Mouse (Mus musculus) MEL (cell line): ENCODE data around the gene Nyap1. TPM values are rescaled to one million over a fixed set of nuclear protein-coding genes. Genes with fewer than 3 reads are reported as not detected.

Experiments
- DNase-seq: peaks from one replicate; pipeline ENCODE4 v3.0.0; 2011; ENCODE audit warnings: low read depth, low spot score
- H3K27ac ChIP-seq: 2 replicates; pipeline ENCODE4 v1.5.1; 2012; ENCODE audit warnings: low read depth, mild to moderate bottlenecking, control low read depth, low read length, moderate library complexity; ENCODE audit not compliant: control insufficient read depth
- H3K27me3 ChIP-seq, 2 experiments: fragments of 150-350 bp in 1 of 2; sonication (generic) in 1 of 2; 2 replicates each; pipeline ENCODE4 v1.6.1; 2012; ENCODE audit warnings: low read length in 2 of 2, mild to moderate bottlenecking in 2 of 2, improper control_type of control experiment in 1 of 2, moderate library complexity in 1 of 2; ENCODE audit not compliant: insufficient read depth in 2 of 2, control insufficient read depth in 1 of 2
- H3K36me3 ChIP-seq, 2 experiments: 2 replicates each; pipeline ENCODE4 v1.6.1; 2012 to 2014; ENCODE audit warnings: low read length in 2 of 2, improper control_type of control experiment in 1 of 2, inconsistent platforms in 1 of 2, mild to moderate bottlenecking in 1 of 2; ENCODE audit not compliant: insufficient read depth in 2 of 2, control insufficient read depth in 1 of 2
- H3K4me1 ChIP-seq, 2 experiments: fragments of 150-350 bp in 1 of 2; sonication (generic) in 1 of 2; 2 replicates each; pipeline ENCODE4 v1.6.1; 2012; ENCODE audit warnings: low read length in 2 of 2, improper control_type of control experiment in 1 of 2, mild to moderate bottlenecking in 1 of 2; ENCODE audit not compliant: insufficient read depth in 2 of 2, control insufficient read depth in 1 of 2
- H3K4me3 ChIP-seq, 2 experiments: fragments of 150-350 bp in 1 of 2; sonication (generic) in 1 of 2; 2 replicates each; pipeline ENCODE4 v1.5.1; 2012; ENCODE audit warnings: low read depth in 2 of 2, low read length in 2 of 2, mild to moderate bottlenecking in 2 of 2, moderate library complexity in 2 of 2, control low read depth in 1 of 2, improper control_type of control experiment in 1 of 2; ENCODE audit not compliant: control insufficient read depth in 1 of 2, insufficient read depth in 1 of 2
- H3K79me2 ChIP-seq: 2 replicates; pipeline ENCODE4 v1.6.1; 2012; ENCODE audit warnings: mild to moderate bottlenecking, low read length, moderate library complexity; ENCODE audit not compliant: control insufficient read depth, poor library complexity, insufficient read depth
- H3K9ac ChIP-seq: 2 replicates; pipeline ENCODE4 v1.6.1; 2012; ENCODE audit warnings: low read depth, mild to moderate bottlenecking, control low read depth, low read length, moderate library complexity; ENCODE audit not compliant: control insufficient read depth, poor library complexity, severe bottlenecking
- H3K9me3 ChIP-seq: fragments of 150-350 bp; sonication (generic); replicated peaks from 2 replicates; pipeline ENCODE4 v1.6.1; 2012; ENCODE audit warnings: mild to moderate bottlenecking, low read length, improper control_type of control experiment, moderate library complexity; ENCODE audit not compliant: insufficient read depth
- BHLHE40 ChIP-seq: IDR thresholded peaks from 2 replicates; pipeline ENCODE4 v1.6.1; 2012; ENCODE audit warnings: low read depth, mild to moderate bottlenecking, inconsistent platforms, low read length, improper control_type of control experiment, borderline replicate concordance
- CHD1 ChIP-seq: IDR thresholded peaks from 2 replicates; pipeline ENCODE4 v1.6.1; 2012; ENCODE audit warnings: low read depth, mild to moderate bottlenecking, inconsistent platforms, low read length, improper control_type of control experiment
- CHD2 ChIP-seq: IDR thresholded peaks from 2 replicates; pipeline ENCODE4 v1.6.1; 2011; ENCODE audit warnings: low read length, improper control_type of control experiment
- CTCF ChIP-seq, 3 experiments: IDR thresholded peaks in 2 of 3; conservative IDR thresholded peaks in 1 of 3; 2 replicates each; pipeline ENCODE4 v1.5.1; 2011 to 2012; ENCODE audit warnings: low read length in 3 of 3, low read depth in 2 of 3, mild to moderate bottlenecking in 2 of 3, improper control_type of control experiment in 1 of 3, inconsistent platforms in 1 of 3, mixed read lengths in 1 of 3, moderate library complexity in 1 of 3; ENCODE audit not compliant: control insufficient read depth in 1 of 3, insufficient read depth in 1 of 3, poor library complexity in 1 of 3, severe bottlenecking in 1 of 3
- ELF1 ChIP-seq: IDR thresholded peaks from 2 replicates; pipeline ENCODE4 v1.6.1; 2014; ENCODE audit warnings: low read depth, mild to moderate bottlenecking, inconsistent platforms, low read length, improper control_type of control experiment, moderate library complexity
- EP300 ChIP-seq, 2 experiments: IDR thresholded peaks; 2 replicates each; pipeline ENCODE4 v1.6.1; 2011; ENCODE audit warnings: improper control_type of control experiment in 2 of 2, low read length in 2 of 2, low read depth in 1 of 2, mild to moderate bottlenecking in 1 of 2
- ETS1 ChIP-seq: IDR thresholded peaks from 2 replicates; pipeline ENCODE4 v1.6.1; 2012; ENCODE audit warnings: low read depth, mild to moderate bottlenecking, inconsistent platforms, low read length, improper control_type of control experiment, moderate library complexity
- GATA1 ChIP-seq: IDR thresholded peaks from 2 replicates; pipeline ENCODE4 v1.6.1; 2011; ENCODE audit warnings: low read depth, low read length, improper control_type of control experiment
- HCFC1 ChIP-seq: IDR thresholded peaks from 2 replicates; pipeline ENCODE4 v1.6.1; 2012; ENCODE audit warnings: low read depth, mild to moderate bottlenecking, inconsistent platforms, low read length, improper control_type of control experiment, moderate library complexity
- KAT2A ChIP-seq: conservative IDR thresholded peaks from 2 replicates; pipeline ENCODE4 v1.6.1; 2012; ENCODE audit warnings: low read depth, low read length, improper control_type of control experiment, inconsistent platforms
- MAFK ChIP-seq: IDR thresholded peaks from 2 replicates; pipeline ENCODE4 v1.6.1; 2011; ENCODE audit warnings: low read depth, mild to moderate bottlenecking, low read length, improper control_type of control experiment, borderline replicate concordance
- MAX ChIP-seq: IDR thresholded peaks from 2 replicates; pipeline ENCODE4 v1.6.1; 2011; ENCODE audit warnings: low read length, improper control_type of control experiment
- MAZ ChIP-seq: IDR thresholded peaks from 2 replicates; pipeline ENCODE4 v1.6.1; 2012; ENCODE audit warnings: low read depth, mild to moderate bottlenecking, inconsistent platforms, low read length, improper control_type of control experiment
- MEF2A ChIP-seq: IDR thresholded peaks from 2 replicates; pipeline ENCODE4 v1.6.1; 2014; ENCODE audit warnings: low read depth, mild to moderate bottlenecking, inconsistent platforms, low read length, improper control_type of control experiment; ENCODE audit not compliant: poor library complexity, insufficient replicate concordance, severe bottlenecking; ENCODE audit errors: extremely low read depth
- MXI1 ChIP-seq: IDR thresholded peaks from 2 replicates; pipeline ENCODE4 v1.6.1; 2011; ENCODE audit warnings: mild to moderate bottlenecking, low read depth, low read length, improper control_type of control experiment
- MYB ChIP-seq: IDR thresholded peaks from 2 replicates; pipeline ENCODE4 v1.6.1; 2011; ENCODE audit warnings: mild to moderate bottlenecking, low read depth, low read length, improper control_type of control experiment
- MYC ChIP-seq: IDR thresholded peaks from 2 replicates; pipeline ENCODE4 v1.6.1; 2011; ENCODE audit warnings: low read depth, mild to moderate bottlenecking, low read length, improper control_type of control experiment, moderate library complexity
- NELFE ChIP-seq: IDR thresholded peaks from 2 replicates; pipeline ENCODE4 v1.6.1; 2011; ENCODE audit warnings: low read depth, low read length, improper control_type of control experiment
- NRF1 ChIP-seq: IDR thresholded peaks from 2 replicates; pipeline ENCODE4 v1.6.1; 2014; ENCODE audit warnings: low read depth, mild to moderate bottlenecking, inconsistent platforms, low read length, improper control_type of control experiment, moderate library complexity; ENCODE audit not compliant: poor library complexity, insufficient read depth, severe bottlenecking
- POLR2A ChIP-seq, 2 experiments: IDR thresholded peaks; 2 replicates each; pipeline ENCODE4 v1.6.1; 2011 to 2012; ENCODE audit warnings: low read length in 2 of 2, mild to moderate bottlenecking in 2 of 2, control low read depth in 1 of 2, improper control_type of control experiment in 1 of 2, low read depth in 1 of 2, moderate library complexity in 1 of 2; ENCODE audit not compliant: control insufficient read depth in 1 of 2, insufficient read depth in 1 of 2, poor library complexity in 1 of 2
- POLR2AphosphoS2 ChIP-seq: IDR thresholded peaks from 2 replicates; pipeline ENCODE4 v1.6.1; 2011; ENCODE audit warnings: low read length, improper control_type of control experiment
- RAD21 ChIP-seq: IDR thresholded peaks from 2 replicates; pipeline ENCODE4 v1.6.1; 2011; ENCODE audit warnings: mild to moderate bottlenecking, low read depth, low read length, improper control_type of control experiment
- RCOR1 ChIP-seq: IDR thresholded peaks from 2 replicates; pipeline ENCODE4 v1.6.1; 2012; ENCODE audit warnings: low read depth, mild to moderate bottlenecking, inconsistent platforms, low read length, improper control_type of control experiment
- SIN3A ChIP-seq: IDR thresholded peaks from 2 replicates; pipeline ENCODE4 v1.6.1; 2012; ENCODE audit warnings: low read length, improper control_type of control experiment, inconsistent platforms
- SMC3 ChIP-seq: IDR thresholded peaks from 2 replicates; pipeline ENCODE4 v1.6.1; 2011; ENCODE audit warnings: low read depth, low read length, improper control_type of control experiment
- TAL1 ChIP-seq: IDR thresholded peaks from 2 replicates; pipeline ENCODE4 v1.6.1; 2012; ENCODE audit warnings: mild to moderate bottlenecking, inconsistent platforms, low read length, moderate library complexity, mixed read lengths
- TBP ChIP-seq: IDR thresholded peaks from 2 replicates; pipeline ENCODE4 v1.8.0; 2011; ENCODE audit warnings: low read depth, low read length, improper control_type of control experiment
- TCF12 ChIP-seq: IDR thresholded peaks from 2 replicates; pipeline ENCODE4 v1.6.1; 2014; ENCODE audit warnings: low read depth, mild to moderate bottlenecking, inconsistent platforms, low read length, improper control_type of control experiment, moderate library complexity
- UBTF ChIP-seq: IDR thresholded peaks from 2 replicates; pipeline ENCODE4 v1.6.1; 2012; ENCODE audit warnings: low read depth, mild to moderate bottlenecking, inconsistent platforms, low read length, improper control_type of control experiment, moderate library complexity, borderline replicate concordance; ENCODE audit not compliant: insufficient read depth
- USF1 ChIP-seq: IDR thresholded peaks from 2 replicates; pipeline ENCODE4 v1.6.1; 2014; ENCODE audit warnings: low read depth, mild to moderate bottlenecking, inconsistent platforms, low read length, improper control_type of control experiment, moderate library complexity
- USF2 ChIP-seq, 2 experiments: IDR thresholded peaks; 2 replicates each; pipeline ENCODE4 v1.6.1; 2011 to 2012; ENCODE audit warnings: improper control_type of control experiment in 2 of 2, low read length in 2 of 2, borderline replicate concordance in 1 of 2, inconsistent platforms in 1 of 2, low read depth in 1 of 2, mild to moderate bottlenecking in 1 of 2; ENCODE audit not compliant: insufficient read depth in 1 of 2
- ZC3H11A ChIP-seq: IDR thresholded peaks from 2 replicates; pipeline ENCODE4 v1.6.1; 2012; ENCODE audit warnings: low read depth, mild to moderate bottlenecking, inconsistent platforms, low read length, improper control_type of control experiment
- ZKSCAN1 ChIP-seq: IDR thresholded peaks from 2 replicates; pipeline ENCODE4 v1.6.1; 2012; ENCODE audit warnings: low read depth, mild to moderate bottlenecking, inconsistent platforms, low read length, improper control_type of control experiment, moderate library complexity
- ZMIZ1 ChIP-seq: IDR thresholded peaks from 2 replicates; pipeline ENCODE4 v1.6.1; 2012; ENCODE audit warnings: low read depth, mild to moderate bottlenecking, inconsistent platforms, low read length, improper control_type of control experiment, moderate library complexity
- ZNF384 ChIP-seq: IDR thresholded peaks from 2 replicates; pipeline ENCODE4 v1.6.1; 2012; ENCODE audit warnings: low read depth, mild to moderate bottlenecking, inconsistent platforms, low read length, improper control_type of control experiment
- polyA plus RNA-seq, 2 experiments: library from polyadenylated mRNA; stranded (reverse) in 1 of 2; unstranded in 1 of 2; fragments of >175 nt in 1 of 2; fragments of >200 nt in 1 of 2; gene quantifications; 2 replicates each; pipeline versions ENCODE4 v1.2.1 to v1.2.4; 2012; ENCODE audit warnings: low replicate concordance in 2 of 2, low read depth in 1 of 2; ENCODE audit not compliant: insufficient read length in 2 of 2, insufficient read depth in 1 of 2, missing spikeins in 1 of 2
- total RNA-seq: library from RNA; depleted of rRNA; stranded (reverse); fragments of 300-350 nt; gene quantifications from 2 replicates; pipeline ENCODE4 v1.2.3, GENCODE M21; 2012

Gene Nyap1
- total and polyA plus RNA-seq, 3 experiments, result 0.39 to 1.1 TPM; not detected in 1

DNA sequence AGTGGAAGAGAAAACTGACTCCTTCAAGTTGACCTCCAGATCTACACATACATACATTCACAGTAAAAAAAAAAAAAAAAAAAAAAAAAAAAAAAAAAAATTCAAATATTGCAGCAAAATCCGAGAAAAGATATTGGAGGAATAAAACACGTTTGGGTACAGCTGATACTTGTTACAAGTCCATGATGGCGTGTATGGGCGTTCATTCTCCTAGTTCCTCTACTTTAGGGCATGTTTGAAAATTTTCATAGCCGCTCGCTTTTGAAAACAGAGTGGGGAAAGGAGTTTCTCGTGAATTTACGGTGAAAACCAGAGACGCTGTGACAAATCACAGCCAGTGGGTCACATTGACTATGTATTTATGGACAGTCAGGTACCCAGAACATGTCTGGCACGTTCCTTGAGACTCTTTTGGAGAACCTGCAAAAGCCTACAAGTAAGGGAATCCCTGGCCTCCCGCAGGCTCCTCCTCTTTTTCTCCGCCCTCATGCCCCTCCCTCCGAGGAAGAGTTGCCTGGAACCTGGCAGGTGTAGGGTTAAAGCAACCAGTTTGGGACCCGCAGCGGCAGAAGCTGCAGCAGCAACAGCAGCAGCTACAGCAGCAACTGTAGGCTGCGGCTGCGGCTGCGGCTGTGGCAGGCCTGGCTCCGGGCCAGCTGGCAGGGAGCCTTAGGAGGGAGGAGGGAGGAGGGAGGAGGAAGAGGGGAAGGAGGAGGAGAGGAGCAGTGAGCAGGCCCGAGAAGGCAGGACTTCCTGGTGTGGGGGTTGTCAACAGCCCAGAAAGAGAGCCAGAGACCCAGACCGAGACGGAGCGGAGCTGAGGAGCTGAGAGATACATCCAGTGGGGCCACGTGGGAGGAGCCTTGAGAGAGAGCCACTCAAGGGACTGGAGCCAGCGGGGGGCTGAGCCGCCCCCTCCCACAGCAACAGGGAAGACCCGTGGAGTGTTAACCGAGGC is 4.1 kb upstream of the Nyap1 start, which contains the start of gene Tsc22d4:
Gene Tsc22d4, plus strand, starts transcription at position 517 of the 958 bp plus-strand sequence.
- Histone ChIP-seq H3K36me3 (peaks cover 0 to 19% of the 10 kb centered on the region in 2 experiments; a peak in 2 of 4 replicates), H3K27me3 (no peaks in the 10 kb centered on the region), H3K27ac (peak within 1 kb of the TSS; percentile 99), H3K4me3 (peak within 1 kb of the TSS; percentile 60 to 93), H3K4me1 (peaks cover 3 to 23% of the 10 kb centered on the region in 2 experiments; a peak in 3 of 4 replicates), H3K9me3 (no peaks in the 10 kb centered on the region), H3K9ac (peak within 1 kb of the TSS; percentile 96), H3K79me2 (peaks cover 33% of the 10 kb centered on the region)
- DNase-seq, result peak; percentile 98
- TF ChIP-seq TAL1, result no peak
- peak; percentile 82 for TF ChIP-seq ZMIZ1
- TF ChIP-seq NELFE, result peak; percentile 82
- no peak for TF ChIP-seq RAD21
- peak; percentile 41 to 82 for TF ChIP-seq EP300 (IDR thresholded peaks at IDR 0.05; ENCODE audit: low read depth in 1 of 2, low read length in 2 of 2)
- peak; percentile 49 to 87; a peak in 3 of 4 replicates for TF ChIP-seq POLR2A (IDR thresholded peaks at IDR 0.05; ENCODE audit: control insufficient read depth in 1 of 2, insufficient read depth in 1 of 2, low read depth in 1 of 2, low read length in 2 of 2, poor library complexity in 1 of 2)
- no peak for TF ChIP-seq UBTF
- no peak for TF ChIP-seq CHD1
- TF ChIP-seq MXI1, result peak; percentile 94
- TF ChIP-seq BHLHE40, result peak; percentile 28; the same call in 1 of the 2 replicates
- no peak for TF ChIP-seq CTCF (IDR thresholded peaks at IDR 0.05 in 2 of 3, conservative IDR thresholded peaks at IDR 0.05 in 1 of 3; ENCODE audit: control insufficient read depth in 1 of 3, insufficient read depth in 1 of 3, low read depth in 2 of 3, low read length in 3 of 3, poor library complexity in 1 of 3, severe bottlenecking in 1 of 3)
- TF ChIP-seq USF2 (IDR thresholded peaks at IDR 0.05; ENCODE audit: borderline replicate concordance in 1 of 2, insufficient read depth in 1 of 2, low read depth in 1 of 2, low read length in 2 of 2), result no peak
- peak; percentile 82 for TF ChIP-seq POLR2AphosphoS2
- TF ChIP-seq MAX, result peak; percentile 89; the same call in 1 of the 2 replicates
- TF ChIP-seq SIN3A, result peak; percentile 89
- TF ChIP-seq CHD2, result no peak
- TF ChIP-seq RCOR1, result peak; percentile 40; the same call in 1 of the 2 replicates
- TF ChIP-seq MAFK, result no peak
- peak; percentile 69 for TF ChIP-seq TCF12
- no peak for TF ChIP-seq SMC3
- TF ChIP-seq ELF1, result peak; percentile 95
- TF ChIP-seq NRF1, result peak; percentile 62
- TF ChIP-seq USF1, result peak; percentile 84
- peak; percentile 71 for TF ChIP-seq HCFC1
- TF ChIP-seq GATA1, result no peak
- TF ChIP-seq TBP, result peak; percentile 3; the same call in 1 of the 2 replicates
- TF ChIP-seq MEF2A, result 0 out of 2 replicates have a peak, but pooled peaks have one; percentile 11
- TF ChIP-seq KAT2A, result no peak; the same call in 1 of the 2 replicates
- TF ChIP-seq ETS1, result peak; percentile 91
- peak; percentile 80 for TF ChIP-seq ZNF384
- peak; percentile 86 for TF ChIP-seq MYC
- peak; percentile 100 for TF ChIP-seq MAZ
- TF ChIP-seq ZKSCAN1, result no peak
- no peak for TF ChIP-seq MYB
- no peak for TF ChIP-seq ZC3H11A
